Mouse (Mus musculus) heart, embryonic 11.5 days (tissue): ENCODE measurements around the gene Frmd6. TPM values are rescaled to one million over a fixed set of nuclear protein-coding genes. Genes with fewer than 3 reads are reported as not detected.

Source experiments
- ATAC-seq: fragments of 200-750 bp; cut with Nextera tagmentation; replicated peaks from 2 replicates; pipeline ENCODE4 v1.8.0; 2017; ENCODE audit warnings: moderate library complexity; ENCODE audit not compliant: insufficient number of reproducible peaks, low FRiP score, low TSS enrichment
- H3K27ac ChIP-seq: fragments of 300-500 bp; sonication (generic); 2 replicates; pipeline ENCODE4 v1.5.1; 2014; ENCODE audit warnings: mild to moderate bottlenecking, low read depth, low read length
- H3K27me3 ChIP-seq: fragments of 300-500 bp; sonication (generic); 2 replicates; pipeline ENCODE4 v1.6.1; 2014; ENCODE audit warnings: mild to moderate bottlenecking, low read length, mixed read lengths; ENCODE audit not compliant: control insufficient read depth, insufficient read depth
- H3K36me3 ChIP-seq: fragments of 300-500 bp; sonication (generic); 2 replicates; pipeline ENCODE4 v1.6.1; 2014; ENCODE audit warnings: mild to moderate bottlenecking, low read length, moderate library complexity, mixed read lengths; ENCODE audit not compliant: control insufficient read depth, insufficient read depth
- H3K4me1 ChIP-seq: fragments of 300-500 bp; sonication (generic); 2 replicates; pipeline ENCODE4 v1.6.1; 2014; ENCODE audit warnings: low read length; ENCODE audit not compliant: control insufficient read depth, insufficient read depth
- H3K4me2 ChIP-seq: fragments of 300-500 bp; sonication (generic); 2 replicates; pipeline ENCODE4 v1.6.1; 2014; ENCODE audit warnings: mild to moderate bottlenecking, moderate library complexity
- H3K4me3 ChIP-seq: fragments of 300-500 bp; sonication (generic); 2 replicates; pipeline ENCODE4 v1.5.1; 2014; ENCODE audit warnings: low read depth, low read length
- H3K9ac ChIP-seq: fragments of 300-500 bp; sonication (generic); 2 replicates; pipeline ENCODE4 v1.6.1; 2014; ENCODE audit warnings: mild to moderate bottlenecking, low read depth, low read length, moderate library complexity
- H3K9me3 ChIP-seq: fragments of 300-500 bp; sonication (generic); replicated peaks from 2 replicates; pipeline ENCODE4 v1.6.1; 2016; ENCODE audit warnings: low read length; ENCODE audit not compliant: control insufficient read depth
- WGBS: fragments of 180-500 bp; shearing (Covaris S2); extraction: QIAGEN DNeasy Blood & Tissue Kit; methylation state at CpG from one replicate; pipeline ENCODE4 v1.1.7; 2014; ENCODE audit not compliant: insufficient replicate concordance; 5-methylcytosine and 5-hydroxymethylcytosine counted together
- polyA plus RNA-seq: library from polyadenylated mRNA; unstranded; fragments of >200 nt; fragmentation: Nextera tagmentation; extraction: Ambion mirVana; gene quantifications from 2 replicates; pipeline ENCODE4 v1.2.1, GENCODE M21; 2014

Frmd6 gene
- polyA plus RNA-seq, 1 experiment from 2014 or later = 18.7 TPM

GRCm38 (mm10) chr12:70906867-70907266, 81.6 kb downstream of the Frmd6 start:
- WGBS = 59% methylated on average over 9 of the region's 9 CpGs
- no peak overlapping the region for H3K27ac ChIP-seq
- H3K27me3 ChIP-seq = no peaks in the 10 kb centered on the region
- H3K9me3 ChIP-seq = no peaks in the 10 kb centered on the region
- no peak for ATAC-seq
- H3K36me3 ChIP-seq = no peaks in the 10 kb centered on the region; the same call in 1 of the 2 replicates
- H3K4me1 ChIP-seq = peaks cover 4% of the 10 kb centered on the region; the same call in 1 of the 2 replicates
- no peak overlapping the region for H3K4me3 ChIP-seq
- no peak overlapping the region for H3K9ac ChIP-seq
- H3K4me2 ChIP-seq = no peak overlapping the region

- no peaks in the 10 kb centered on the region for H3K9me3 ChIP-seq
- ATAC-seq = no peak
- 55% methylated on average over 11 of the region's 11 CpGs for WGBS
- no peak overlapping the region for H3K27ac ChIP-seq
- peaks cover 4% of the 10 kb centered on the region; the same call in 1 of the 2 replicates for H3K4me1 ChIP-seq
- H3K4me2 ChIP-seq = no peak overlapping the region
- no peak overlapping the region for H3K9ac ChIP-seq
- no peak overlapping the region for H3K4me3 ChIP-seq
- no peaks in the 10 kb centered on the region for H3K27me3 ChIP-seq
- no peaks in the 10 kb centered on the region; the same call in 1 of the 2 replicates for H3K36me3 ChIP-seq
These were observed 82.3 kb downstream of the Frmd6 start for GRCm38 (mm10) chr12:70907651-70908050.

- no peak for ATAC-seq
- no peak overlapping the region for H3K4me2 ChIP-seq
- H3K27ac ChIP-seq = no peak overlapping the region
- peaks cover 4% of the 10 kb centered on the region; the same call in 1 of the 2 replicates for H3K4me1 ChIP-seq
- no peaks in the 10 kb centered on the region; the same call in 1 of the 2 replicates for H3K36me3 ChIP-seq
- WGBS = 60% methylated on average over 4 of the region's 4 CpGs
- H3K4me3 ChIP-seq = no peak overlapping the region
- no peaks in the 10 kb centered on the region for H3K27me3 ChIP-seq
- H3K9ac ChIP-seq = no peak overlapping the region
- no peaks in the 10 kb centered on the region for H3K9me3 ChIP-seq
These were observed 82.8 kb downstream of the Frmd6 start for GRCm38 (mm10) chr12:70908076-70908475.

GRCm38 (mm10) chr12:70910241-70910720, 85.0 kb downstream of the Frmd6 start:
- WGBS = 12% methylated on average over 9 of the region's 9 CpGs
- peaks cover 4% of the 10 kb centered on the region; the same call in 1 of the 2 replicates for H3K4me1 ChIP-seq
- H3K27ac ChIP-seq = no peak overlapping the region
- no peak overlapping the region for H3K4me3 ChIP-seq
- no peak overlapping the region for H3K4me2 ChIP-seq
- H3K36me3 ChIP-seq = no peaks in the 10 kb centered on the region; the same call in 1 of the 2 replicates
- 0 out of 2 replicates have a peak, but pooled peaks have one; percentile 7 for ATAC-seq
- H3K9ac ChIP-seq = no peak overlapping the region
- no peaks in the 10 kb centered on the region for H3K9me3 ChIP-seq
- no peaks in the 10 kb centered on the region for H3K27me3 ChIP-seq

- peak; percentile 40; the same call in 1 of the 2 replicates for ATAC-seq
- no peak overlapping the region for H3K4me3 ChIP-seq
- H3K36me3 ChIP-seq = no peaks in the 10 kb centered on the region; the same call in 1 of the 2 replicates
- 11% methylated on average over 5 of the region's 5 CpGs for WGBS
- H3K4me2 ChIP-seq = no peak overlapping the region
- peaks cover 4% of the 10 kb centered on the region; the same call in 1 of the 2 replicates for H3K4me1 ChIP-seq
- no peaks in the 10 kb centered on the region for H3K27me3 ChIP-seq
- H3K9ac ChIP-seq = no peak overlapping the region
- H3K9me3 ChIP-seq = no peaks in the 10 kb centered on the region
- H3K27ac ChIP-seq = no peak overlapping the region
These were observed 85.7 kb downstream of the Frmd6 start for GRCm38 (mm10) chr12:70911029-70911428.

GRCm38 (mm10) chr12:70911676-70912379, 86.5 kb downstream of the Frmd6 start:
- WGBS = 65% methylated on average over 17 of the region's 17 CpGs
- no peak for ATAC-seq
- Histone ChIP-seq H3K27ac (no peak overlapping the region), H3K9ac (no peak overlapping the region), H3K9me3 (no peaks in the 10 kb centered on the region), H3K36me3 (no peaks in the 10 kb centered on the region; the same call in 1 of the 2 replicates), H3K4me1 (peaks cover 4% of the 10 kb centered on the region; the same call in 1 of the 2 replicates), H3K4me3 (no peak overlapping the region), H3K4me2 (no peak overlapping the region), H3K27me3 (no peaks in the 10 kb centered on the region)

GRCm38 (mm10) chr12:70913429-70913828, 88.1 kb downstream of the Frmd6 start:
- 38% methylated on average over 3 of the region's 3 CpGs for WGBS
- no peaks in the 10 kb centered on the region for H3K4me1 ChIP-seq
- H3K4me2 ChIP-seq = no peak overlapping the region
- H3K4me3 ChIP-seq = no peak overlapping the region
- no peaks in the 10 kb centered on the region for H3K9me3 ChIP-seq
- no peak for ATAC-seq
- H3K27me3 ChIP-seq = no peaks in the 10 kb centered on the region
- no peaks in the 10 kb centered on the region for H3K36me3 ChIP-seq
- no peak overlapping the region for H3K9ac ChIP-seq
- H3K27ac ChIP-seq = no peak overlapping the region

GRCm38 (mm10) chr12:70914387-70914786, 89.1 kb downstream of the Frmd6 start:
- no peak for ATAC-seq
- WGBS = 53% methylated on average over 11 of the region's 11 CpGs
- H3K36me3 ChIP-seq = no peaks in the 10 kb centered on the region
- H3K9me3 ChIP-seq = no peaks in the 10 kb centered on the region
- H3K27ac ChIP-seq = no peak overlapping the region
- H3K4me3 ChIP-seq = no peak overlapping the region
- no peak overlapping the region for H3K9ac ChIP-seq
- H3K4me2 ChIP-seq = no peak overlapping the region
- H3K4me1 ChIP-seq = no peaks in the 10 kb centered on the region
- no peaks in the 10 kb centered on the region for H3K27me3 ChIP-seq
